Mouse (Mus musculus) kidney, adult 2 months (tissue): Measurements from ENCODE around the gene Xlr5c.
"Not testable (repeated sequence)": the region's sequence is repeated elsewhere in the genome, so short reads cannot be mapped to it uniquely, and the experiment has no call there.

Experiments used
- CTCF ChIP-seq: fragments of 200-500 bp; conservative IDR thresholded peaks from 2 replicates; pipeline ENCODE4 v1.5.1; 2011; ENCODE audit warnings: low read depth, mild to moderate bottlenecking, control low read depth, low read length, moderate library complexity, mixed read lengths; ENCODE audit not compliant: insufficient read depth, insufficient read length
- POLR2A ChIP-seq: fragments of 200-500 bp; IDR thresholded peaks from one replicate; pipeline ENCODE4 v1.6.1; 2011; ENCODE audit warnings: low read depth, low read length, control low read depth

- not testable (repeated sequence) for TF ChIP-seq CTCF, POLR2A
These were observed 49.9 kb downstream of the Xlr5c start, which contains the start of gene Xlr4c for GRCm38 (mm10) chrX:73242821-73243325.
